Mouse (Mus musculus) CD8-positive naive resting alpha-beta T cell, adult 57 days (primary cell): ENCODE data around the gene Evi5l. TPM values are rescaled to one million over a fixed set of nuclear protein-coding genes. Genes with fewer than 3 reads are reported as not detected.

ENCODE experiments used
- total RNA-seq: library from RNA; stranded (reverse); gene quantifications from one replicate; pipeline ENCODE4 v1.2.4, GENCODE M21; 2023

Evi5l gene
- total RNA-seq, result 17.2 TPM

GRCm38 (mm10) chr8:4165852-4166751 lies at the start of gene Evi5l:
Evi5l (plus strand) TSS chr8:4166567.

GRCm38 (mm10) chr8:4133798-4134197 lies 32.6 kb upstream of the Evi5l start, which contains the start of gene Cd209g:
Cd209g (plus strand) TSS chr8:4134098.

GRCm38 (mm10) chr8:4216791-4217621 lies 50.6 kb downstream of the Evi5l start, which contains the start of gene Prr36:
Prr36 (minus strand) TSS chr8:4217459.

GRCm38 (mm10) chr8:4226739-4227347 lies 60.5 kb downstream of the Evi5l start, which contains the start of gene Lrrc8e:
Lrrc8e (plus strand) TSS chr8:4226827.

GRCm38 (mm10) chr8:4238434-4239192 lies 72.2 kb downstream of the Evi5l start, which contains the start of the genes Map2k7 and Gm49320:
Map2k7 (plus strand) TSS chr8:4238740.
Gm49320 (plus strand) TSS chr8:4238865.

GRCm38 (mm10) chr8:4247951-4248540 lies 81.7 kb downstream of the Evi5l start, which contains the start of gene Tgfbr3l:
Tgfbr3l (plus strand) TSS chr8:4248214.

GRCm38 (mm10) chr8:4252934-4253841 lies 86.8 kb downstream of the Evi5l start, which contains the start of gene Snapc2:
Snapc2 (plus strand) TSS chr8:4253080.

GRCm38 (mm10) chr8:4259125-4259804 lies 92.9 kb downstream of the Evi5l start, which contains the start of gene Ctxn1:
Ctxn1 (minus strand) TSS chr8:4259274.

Other genes with a start within 250 kb of the Evi5l start
- not detected for gene Cd209b, start 239.7 kb upstream of the Evi5l start, total RNA-seq
- not detected for gene Cd209c, start 211.8 kb upstream of the Evi5l start, total RNA-seq
- gene Cd209f, start 60.7 kb upstream of the Evi5l start, total RNA-seq, result not detected
- gene Cd209g, start 32.5 kb upstream of the Evi5l start, total RNA-seq, result not detected
- not detected for gene Prr36, start 50.9 kb downstream of the Evi5l start, total RNA-seq
- not detected for gene Lrrc8e, start 60.3 kb downstream of the Evi5l start, total RNA-seq
- gene Map2k7, start 72.2 kb downstream of the Evi5l start, total RNA-seq, result 127 TPM
- gene Gm49320, start 72.3 kb downstream of the Evi5l start, total RNA-seq, result not detected
- 36.3 TPM for gene Tgfbr3l, start 81.6 kb downstream of the Evi5l start, total RNA-seq
- gene Snapc2, start 86.5 kb downstream of the Evi5l start, total RNA-seq, result 12.7 TPM
- gene Ctxn1, start 92.7 kb downstream of the Evi5l start, total RNA-seq, result 2.0 TPM
- 98.9 TPM for gene Timm44, start 109.3 kb downstream of the Evi5l start, total RNA-seq
- 17.6 TPM for gene Ccl25, start 158.6 kb downstream of the Evi5l start, total RNA-seq
- 91.2 TPM for gene Elavl1, start 158.8 kb downstream of the Evi5l start, total RNA-seq